Mouse (Mus musculus): ENCODE measurements around the gene Tbcd. TPM values are rescaled to one million over a fixed set of nuclear protein-coding genes. Genes with fewer than 3 reads are reported as not detected.

Gene Tbcd
- total and polyA plus RNA-seq, 2 experiments, result 23.5 to 31.8 TPM

- no peak for TF ChIP-seq POLR2A (IDR thresholded peaks at IDR 0.05; ENCODE audit: extremely low read depth, insufficient read depth, low read length)
- TF ChIP-seq CTCF (IDR thresholded peaks at IDR 0.05; ENCODE audit: low read depth, low read length), result no peak
- H3K27me3 ChIP-seq (ENCODE audit: control insufficient read depth, insufficient read depth, low read length), result no peaks in the 10 kb centered on the region
- H3K4me3 ChIP-seq (ENCODE audit: insufficient read depth, low read depth, low read length), result no peak overlapping the region
- H3K9ac ChIP-seq (ENCODE audit: low read depth, low read length), result no peak overlapping the region
- no peaks in the 10 kb centered on the region for H3K4me1 ChIP-seq (ENCODE audit: control insufficient read depth, insufficient read depth, low read length)
- no peak for DNase-seq (ENCODE audit: extremely low read depth, low read depth, low spot score)
- H3K36me3 ChIP-seq (ENCODE audit: control insufficient read depth, insufficient read depth, low read length), result peaks cover 21% of the 10 kb centered on the region; the same call in 1 of the 2 replicates
- no peaks in the 10 kb centered on the region for H3K79me2 ChIP-seq (ENCODE audit: control insufficient read depth, insufficient read depth, low read length)
- no peak overlapping the region for H3K27ac ChIP-seq (replicated peaks; ENCODE audit: insufficient read depth, low read depth, low read length)
These were observed 159.2 kb downstream of the Tbcd start for GRCm38 (mm10) chr11:121610976-121611375.

- H3K36me3 ChIP-seq (ENCODE audit: control insufficient read depth, insufficient read depth, low read length), result peaks cover 15% of the 10 kb centered on the region; the same call in 1 of the 2 replicates
- H3K79me2 ChIP-seq (ENCODE audit: control insufficient read depth, insufficient read depth, low read length), result no peaks in the 10 kb centered on the region
- H3K4me3 ChIP-seq (ENCODE audit: insufficient read depth, low read depth, low read length), result no peak overlapping the region
- no peaks in the 10 kb centered on the region for H3K4me1 ChIP-seq (ENCODE audit: control insufficient read depth, insufficient read depth, low read length)
- H3K27me3 ChIP-seq (ENCODE audit: control insufficient read depth, insufficient read depth, low read length), result no peaks in the 10 kb centered on the region
- TF ChIP-seq POLR2A (IDR thresholded peaks at IDR 0.05; ENCODE audit: extremely low read depth, insufficient read depth, low read length) (no peak), CTCF (IDR thresholded peaks at IDR 0.05; ENCODE audit: low read depth, low read length) (no peak)
- 82% methylated on average over 3 of the region's 3 CpGs for WGBS
- no peak overlapping the region for H3K9ac ChIP-seq (ENCODE audit: low read depth, low read length)
- no peak overlapping the region for H3K27ac ChIP-seq (replicated peaks; ENCODE audit: insufficient read depth, low read depth, low read length)
- peak; percentile 56 for DNase-seq (ENCODE audit: extremely low read depth, low read depth, low spot score)
These were observed 164.3 kb downstream of the Tbcd start for GRCm38 (mm10) chr11:121615961-121616485.

GRCm38 (mm10) chr11:121616501-121616900 is 164.8 kb downstream of the Tbcd start:
- TF ChIP-seq CTCF (IDR thresholded peaks at IDR 0.05; ENCODE audit: low read depth, low read length) (no peak), POLR2A (IDR thresholded peaks at IDR 0.05; ENCODE audit: extremely low read depth, insufficient read depth, low read length) (no peak)
- H3K36me3 ChIP-seq (ENCODE audit: control insufficient read depth, insufficient read depth, low read length), result peaks cover 12% of the 10 kb centered on the region; the same call in 1 of the 2 replicates

GRCm38 (mm10) chr11:121617371-121617770 is 165.6 kb downstream of the Tbcd start:
- no peaks in the 10 kb centered on the region for H3K79me2 ChIP-seq (ENCODE audit: control insufficient read depth, insufficient read depth, low read length)
- no peak overlapping the region for H3K4me3 ChIP-seq (ENCODE audit: insufficient read depth, low read depth, low read length)
- H3K4me1 ChIP-seq (ENCODE audit: control insufficient read depth, insufficient read depth, low read length), result no peaks in the 10 kb centered on the region
- no peak overlapping the region for H3K9ac ChIP-seq (ENCODE audit: low read depth, low read length)
- TF ChIP-seq POLR2A (IDR thresholded peaks at IDR 0.05; ENCODE audit: extremely low read depth, insufficient read depth, low read length) (no peak), CTCF (IDR thresholded peaks at IDR 0.05; ENCODE audit: low read depth, low read length) (no peak)
- H3K36me3 ChIP-seq (ENCODE audit: control insufficient read depth, insufficient read depth, low read length), result peaks cover 9% of the 10 kb centered on the region; the same call in 1 of the 2 replicates
- no peaks in the 10 kb centered on the region for H3K27me3 ChIP-seq (ENCODE audit: control insufficient read depth, insufficient read depth, low read length)
- WGBS, result 92% methylated on average over 1 of the region's 1 CpGs
- DNase-seq (ENCODE audit: extremely low read depth, low read depth, low spot score), result no peak
- H3K27ac ChIP-seq (replicated peaks; ENCODE audit: insufficient read depth, low read depth, low read length), result no peak overlapping the region

More at GRCm38 (mm10) chr11:121616501-121616900, 164.8 kb downstream of the Tbcd start:
- no peak overlapping the region; the same call in 1 of the 2 replicates for H3K27ac ChIP-seq (replicated peaks; ENCODE audit: insufficient read depth, low read depth, low read length)
- H3K4me3 ChIP-seq (ENCODE audit: insufficient read depth, low read depth, low read length), result no peak overlapping the region
- H3K9ac ChIP-seq (ENCODE audit: low read depth, low read length), result no peak overlapping the region
- H3K4me1 ChIP-seq (ENCODE audit: control insufficient read depth, insufficient read depth, low read length), result no peaks in the 10 kb centered on the region
- no peaks in the 10 kb centered on the region for H3K79me2 ChIP-seq (ENCODE audit: control insufficient read depth, insufficient read depth, low read length)
- DNase-seq (ENCODE audit: extremely low read depth, low read depth, low spot score), result no peak
- H3K27me3 ChIP-seq (ENCODE audit: control insufficient read depth, insufficient read depth, low read length), result no peaks in the 10 kb centered on the region

- Histone ChIP-seq H3K4me1 (ENCODE audit: control insufficient read depth, insufficient read depth, low read length) (no peaks in the 10 kb centered on the region), H3K36me3 (ENCODE audit: control insufficient read depth, insufficient read depth, low read length) (peaks cover 2% of the 10 kb centered on the region; the same call in 1 of the 2 replicates), H3K27me3 (ENCODE audit: control insufficient read depth, insufficient read depth, low read length) (no peaks in the 10 kb centered on the region), H3K4me3 (ENCODE audit: insufficient read depth, low read depth, low read length) (no peak overlapping the region), H3K9ac (ENCODE audit: low read depth, low read length) (no peak overlapping the region), H3K79me2 (ENCODE audit: control insufficient read depth, insufficient read depth, low read length) (no peaks in the 10 kb centered on the region), H3K27ac (replicated peaks; ENCODE audit: insufficient read depth, low read depth, low read length) (no peak overlapping the region)
- 92% methylated on average over 4 of the region's 4 CpGs for WGBS
- no peak for DNase-seq (ENCODE audit: extremely low read depth, low read depth, low spot score)
- TF ChIP-seq CTCF (IDR thresholded peaks at IDR 0.05; ENCODE audit: low read depth, low read length) (no peak), POLR2A (IDR thresholded peaks at IDR 0.05; ENCODE audit: extremely low read depth, insufficient read depth, low read length) (no peak)
These were observed 173.3 kb downstream of the Tbcd start for GRCm38 (mm10) chr11:121625007-121625406.

- Histone ChIP-seq H3K27me3 (ENCODE audit: control insufficient read depth, insufficient read depth, low read length) (no peaks in the 10 kb centered on the region), H3K79me2 (ENCODE audit: control insufficient read depth, insufficient read depth, low read length) (no peaks in the 10 kb centered on the region), H3K36me3 (ENCODE audit: control insufficient read depth, insufficient read depth, low read length) (no peaks in the 10 kb centered on the region; the same call in 1 of the 2 replicates), H3K27ac (replicated peaks; ENCODE audit: insufficient read depth, low read depth, low read length) (no peak overlapping the region), H3K4me1 (ENCODE audit: control insufficient read depth, insufficient read depth, low read length) (no peaks in the 10 kb centered on the region), H3K9ac (ENCODE audit: low read depth, low read length) (no peak overlapping the region), H3K4me3 (ENCODE audit: insufficient read depth, low read depth, low read length) (no peak overlapping the region)
- TF ChIP-seq POLR2A (IDR thresholded peaks at IDR 0.05; ENCODE audit: extremely low read depth, insufficient read depth, low read length) (no peak), CTCF (IDR thresholded peaks at IDR 0.05; ENCODE audit: low read depth, low read length) (no peak)
- no peak for DNase-seq (ENCODE audit: extremely low read depth, low read depth, low spot score)
- WGBS, result 91% methylated on average over 5 of the region's 5 CpGs
These were observed 175.8 kb downstream of the Tbcd start for GRCm38 (mm10) chr11:121627521-121627920.
